Mouse (Mus musculus) embryonic facial prominence, embryonic 15.5 days (tissue): ENCODE measurements around the gene Dis3l2. TPM values are rescaled to one million over a fixed set of nuclear protein-coding genes. Genes with fewer than 3 reads are reported as not detected.
A peak's percentile ranks its signal among the peaks of the same experiment; 100 is the strongest.

Source experiments
- ATAC-seq: fragments of 200-750 bp; cut with Nextera tagmentation; 2 replicates; pipeline ENCODE4 v1.8.0; 2017; ENCODE audit warnings: low read depth, moderate TSS enrichment; ENCODE audit not compliant: insufficient number of reproducible peaks, low FRiP score, low TSS enrichment
- H3K27ac ChIP-seq: fragments of 300-500 bp; sonication (generic); replicated peaks from 2 replicates; pipeline ENCODE4 v1.5.1; 2015; ENCODE audit warnings: mild to moderate bottlenecking, inconsistent platforms
- H3K27me3 ChIP-seq: fragments of 300-500 bp; sonication (generic); 2 replicates; pipeline ENCODE4 v1.6.1; 2015; ENCODE audit warnings: inconsistent platforms
- H3K36me3 ChIP-seq: fragments of 300-500 bp; sonication (generic); 2 replicates; pipeline ENCODE4 v1.6.1; 2015; ENCODE audit warnings: mild to moderate bottlenecking, inconsistent platforms
- H3K4me1 ChIP-seq: fragments of 300-500 bp; sonication (generic); 2 replicates; pipeline ENCODE4 v1.6.1; 2015; ENCODE audit warnings: inconsistent platforms
- H3K4me2 ChIP-seq: fragments of 300-500 bp; sonication (generic); replicated peaks from 2 replicates; pipeline ENCODE4 v1.6.1; 2015; ENCODE audit warnings: mild to moderate bottlenecking, inconsistent platforms
- H3K4me3 ChIP-seq: fragments of 300-500 bp; sonication (generic); replicated peaks from 2 replicates; pipeline ENCODE4 v1.5.1; 2015; ENCODE audit warnings: mild to moderate bottlenecking, inconsistent platforms
- H3K9ac ChIP-seq: fragments of 300-500 bp; sonication (generic); 2 replicates; pipeline ENCODE4 v1.6.1; 2015; ENCODE audit warnings: inconsistent platforms
- H3K9me3 ChIP-seq: fragments of 300-500 bp; sonication (generic); replicated peaks from 2 replicates; pipeline ENCODE4 v1.6.1; 2016; ENCODE audit warnings: inconsistent platforms
- WGBS: fragments of 180-500 bp; shearing (Covaris S2); methylation state at CpG from one replicate; pipeline ENCODE4 v1.1.7; 2015; 5-methylcytosine and 5-hydroxymethylcytosine counted together
- polyA plus RNA-seq: library from polyadenylated mRNA; unstranded; fragments of >200 nt; fragmentation: Nextera tagmentation; extraction: Ambion mirVana; gene quantifications from 2 replicates; pipeline ENCODE4 v1.2.1, GENCODE M21; 2015

The Dis3l2 gene
- polyA plus RNA-seq, 1 experiment from 2014 or later = 26.0 TPM

GRCm38 (mm10) chr1:86992849-86993248 is 289.2 kb downstream of the Dis3l2 start:
- no peaks in the 10 kb centered on the region for H3K27me3 ChIP-seq
- H3K27ac ChIP-seq = no peak overlapping the region
- H3K9me3 ChIP-seq = no peaks in the 10 kb centered on the region
- no peaks in the 10 kb centered on the region for H3K4me1 ChIP-seq
- 81% methylated on average over 5 of the region's 5 CpGs for WGBS
- ATAC-seq = no peak
- no peak overlapping the region for H3K4me2 ChIP-seq
- no peak overlapping the region for H3K9ac ChIP-seq
- no peaks in the 10 kb centered on the region; the same call in 1 of the 2 replicates for H3K36me3 ChIP-seq
- no peak overlapping the region for H3K4me3 ChIP-seq

- no peak for ATAC-seq
- Histone ChIP-seq H3K4me3 (no peak overlapping the region), H3K27ac (no peak overlapping the region), H3K9me3 (no peaks in the 10 kb centered on the region), H3K4me1 (no peaks in the 10 kb centered on the region), H3K4me2 (no peak overlapping the region), H3K27me3 (no peaks in the 10 kb centered on the region), H3K36me3 (no peaks in the 10 kb centered on the region; the same call in 1 of the 2 replicates), H3K9ac (no peak overlapping the region)
Measured at GRCm38 (mm10) chr1:86994023-86994422, 290.4 kb downstream of the Dis3l2 start.

- ATAC-seq = no peak
- no peaks in the 10 kb centered on the region for H3K9me3 ChIP-seq
- 58% methylated on average over 2 of the region's 2 CpGs for WGBS
- no peak overlapping the region for H3K4me2 ChIP-seq
- H3K27me3 ChIP-seq = no peaks in the 10 kb centered on the region
- H3K4me1 ChIP-seq = no peaks in the 10 kb centered on the region
- no peak overlapping the region for H3K4me3 ChIP-seq
- no peaks in the 10 kb centered on the region for H3K36me3 ChIP-seq
- no peak overlapping the region for H3K9ac ChIP-seq
- H3K27ac ChIP-seq = no peak overlapping the region
Measured at GRCm38 (mm10) chr1:86998051-86998450, 294.4 kb downstream of the Dis3l2 start.

GRCm38 (mm10) chr1:87001365-87001764 is 297.8 kb downstream of the Dis3l2 start:
- Histone ChIP-seq H3K9me3 (no peaks in the 10 kb centered on the region; the same call in 1 of the 2 replicates), H3K36me3 (no peaks in the 10 kb centered on the region), H3K4me3 (no peak overlapping the region), H3K9ac (no peak overlapping the region), H3K27me3 (no peaks in the 10 kb centered on the region), H3K27ac (no peak overlapping the region), H3K4me1 (no peaks in the 10 kb centered on the region), H3K4me2 (no peak overlapping the region)
- ATAC-seq = no peak
- 65% methylated on average over 5 of the region's 5 CpGs for WGBS

GRCm38 (mm10) chr1:87002545-87003168 is 299.0 kb downstream of the Dis3l2 start:
- no peak overlapping the region for H3K9ac ChIP-seq
- H3K27ac ChIP-seq = no peak overlapping the region
- H3K27me3 ChIP-seq = no peaks in the 10 kb centered on the region
- no peaks in the 10 kb centered on the region for H3K36me3 ChIP-seq
- whole genome bisulfite sequencing = 71% methylated on average over 9 of the region's 9 CpGs
- H3K9me3 ChIP-seq = no peaks in the 10 kb centered on the region; the same call in 1 of the 2 replicates
- H3K4me2 ChIP-seq = no peak overlapping the region
- no peaks in the 10 kb centered on the region for H3K4me1 ChIP-seq
- no peak overlapping the region for H3K4me3 ChIP-seq
- ATAC-seq = no peak

- H3K36me3 ChIP-seq = no peaks in the 10 kb centered on the region
- ATAC-seq = 0 out of 2 replicates have a peak, but pooled peaks have one; percentile 43
- WGBS = 58% methylated on average over 2 of the region's 2 CpGs
- no peaks in the 10 kb centered on the region; the same call in 1 of the 2 replicates for H3K9me3 ChIP-seq
- no peak overlapping the region for H3K27ac ChIP-seq
- H3K4me3 ChIP-seq = no peak overlapping the region
- no peaks in the 10 kb centered on the region for H3K27me3 ChIP-seq
- H3K9ac ChIP-seq = no peak overlapping the region
- H3K4me1 ChIP-seq = no peaks in the 10 kb centered on the region
- no peak overlapping the region for H3K4me2 ChIP-seq
Measured at GRCm38 (mm10) chr1:87003169-87003552, 299.6 kb downstream of the Dis3l2 start.

GRCm38 (mm10) chr1:87006425-87006824 is 302.8 kb downstream of the Dis3l2 start:
- Histone ChIP-seq H3K9me3 (no peaks in the 10 kb centered on the region; the same call in 1 of the 2 replicates), H3K27ac (no peak overlapping the region), H3K27me3 (no peaks in the 10 kb centered on the region), H3K4me2 (no peak overlapping the region), H3K36me3 (no peaks in the 10 kb centered on the region), H3K4me1 (peaks cover 8% of the 10 kb centered on the region; the same call in 1 of the 2 replicates), H3K9ac (no peak overlapping the region), H3K4me3 (no peak overlapping the region)
- WGBS = 84% methylated on average over 1 of the region's 1 CpGs
- no peak for ATAC-seq

GRCm38 (mm10) chr1:87008211-87008610 is 304.6 kb downstream of the Dis3l2 start:
- Histone ChIP-seq H3K4me1 (peaks cover 15% of the 10 kb centered on the region), H3K4me3 (no peak overlapping the region), H3K27me3 (no peaks in the 10 kb centered on the region), H3K9ac (no peak overlapping the region), H3K9me3 (no peaks in the 10 kb centered on the region; the same call in 1 of the 2 replicates), H3K4me2 (no peak overlapping the region), H3K27ac (no peak overlapping the region), H3K36me3 (no peaks in the 10 kb centered on the region)
- 18% methylated on average over 1 of the region's 1 CpGs for WGBS
- no peak for ATAC-seq

- peaks cover 15% of the 10 kb centered on the region for H3K4me1 ChIP-seq
- H3K4me3 ChIP-seq = no peak overlapping the region
- WGBS = 83% methylated on average over 3 of the region's 3 CpGs
- no peak overlapping the region for H3K9ac ChIP-seq
- H3K27me3 ChIP-seq = no peaks in the 10 kb centered on the region
- no peak overlapping the region for H3K4me2 ChIP-seq
- H3K36me3 ChIP-seq = no peaks in the 10 kb centered on the region
- H3K9me3 ChIP-seq = no peaks in the 10 kb centered on the region; the same call in 1 of the 2 replicates
- ATAC-seq = no peak
- no peak overlapping the region for H3K27ac ChIP-seq
Measured at GRCm38 (mm10) chr1:87009156-87009555, 305.5 kb downstream of the Dis3l2 start.

- 58% methylated on average over 12 of the region's 12 CpGs for WGBS
- Histone ChIP-seq H3K4me1 (peaks cover 15% of the 10 kb centered on the region), H3K4me3 (no peak overlapping the region), H3K9ac (no peak overlapping the region), H3K27ac (peak overlapping the region; percentile 63), H3K27me3 (no peaks in the 10 kb centered on the region), H3K36me3 (0 out of 2 replicates have a peak, but pooled peaks cover 3% of the 10 kb centered on the region), H3K4me2 (no peak overlapping the region), H3K9me3 (no peaks in the 10 kb centered on the region)
- ATAC-seq = no peak; the same call in 1 of the 2 replicates
Measured at GRCm38 (mm10) chr1:87010629-87011330, 307.2 kb downstream of the Dis3l2 start.

- H3K4me2 ChIP-seq = no peak overlapping the region
- H3K36me3 ChIP-seq = 0 out of 2 replicates have a peak, but pooled peaks cover 3% of the 10 kb centered on the region
- peaks cover 15% of the 10 kb centered on the region for H3K4me1 ChIP-seq
- peak overlapping the region; percentile 71 for H3K27ac ChIP-seq
- no peaks in the 10 kb centered on the region for H3K27me3 ChIP-seq
- no peak overlapping the region for H3K4me3 ChIP-seq
- ATAC-seq = no peak
- no peaks in the 10 kb centered on the region for H3K9me3 ChIP-seq
- 62% methylated on average over 3 of the region's 3 CpGs for WGBS
- H3K9ac ChIP-seq = no peak overlapping the region
Measured at GRCm38 (mm10) chr1:87011718-87012117, 308.1 kb downstream of the Dis3l2 start.
